Mouse (Mus musculus): Measurements from ENCODE around the gene Hoxd11.

DNA sequence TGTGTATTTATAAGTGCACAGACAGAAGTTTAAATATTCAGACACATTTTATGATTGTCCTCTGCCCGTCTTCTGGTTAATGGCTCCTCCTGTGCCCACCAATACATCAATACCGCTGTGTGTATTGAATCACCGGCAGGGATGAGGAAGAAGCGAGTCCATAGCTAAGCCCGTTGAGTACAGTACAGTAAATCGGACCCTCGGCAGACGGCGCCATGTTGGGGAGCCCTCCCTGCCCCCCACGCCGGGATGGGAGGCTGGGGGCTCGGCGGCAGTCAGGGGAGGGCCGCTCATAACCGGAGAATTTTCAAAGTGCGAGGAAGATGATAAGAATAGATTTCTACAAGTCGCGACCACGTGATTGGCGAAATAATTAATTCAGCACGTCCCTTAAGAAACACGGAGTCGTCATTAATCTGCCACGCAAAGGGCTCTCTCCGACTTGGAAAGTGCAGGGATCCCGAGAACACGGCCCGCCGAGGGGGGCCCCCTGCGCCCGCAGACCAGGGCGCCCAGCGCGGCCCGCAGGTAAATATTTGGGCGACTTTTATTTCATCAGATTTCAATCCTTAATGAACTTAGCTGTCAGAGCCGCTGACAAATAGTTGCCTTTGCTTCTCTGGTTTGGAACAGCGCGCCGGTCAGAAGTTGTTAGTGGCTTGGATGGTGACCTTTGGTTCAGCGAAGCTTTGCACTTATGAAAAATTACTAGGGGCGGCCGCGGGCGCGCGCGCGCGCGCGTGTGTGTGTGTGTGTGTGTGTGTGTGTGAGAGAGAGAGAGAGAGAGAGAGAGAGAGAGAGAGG, 53.4 kb downstream of the Hoxd11 start:
- TF ChIP-seq POLR2A (IDR thresholded peaks at IDR 0.05; ENCODE audit: low read depth, low read length) (no peak), CTCF (conservative IDR thresholded peaks at IDR 0.05; ENCODE audit: insufficient read depth, insufficient read length, low read depth, low read length) (no peak)
